Mouse (Mus musculus) midbrain, embryonic 12.5 days (tissue): ENCODE measurements at regions not wholly inside any gene's neighbourhood (a gene's known extent, or its start where the extent isn't known, plus 50 kb on each side); places are given as distances from the start of the nearest gene placed in this dataset.

Experiments used
- ATAC-seq: fragments of 200-750 bp; cut with Nextera tagmentation; 2 replicates; pipeline ENCODE4 v1.8.0; 2017; ENCODE audit warnings: low read depth, moderate TSS enrichment, moderate library complexity; ENCODE audit not compliant: low FRiP score
- H3K27ac ChIP-seq: fragments of 300-500 bp; sonication (generic); replicated peaks from 2 replicates; pipeline ENCODE4 v1.5.1; 2016; ENCODE audit warnings: mild to moderate bottlenecking
- H3K27me3 ChIP-seq: fragments of 300-500 bp; sonication (generic); 2 replicates; pipeline ENCODE4 v1.6.1; 2016; ENCODE audit warnings: mild to moderate bottlenecking
- H3K36me3 ChIP-seq: fragments of 300-500 bp; sonication (generic); 2 replicates; pipeline ENCODE4 v1.6.1; 2016
- H3K4me1 ChIP-seq: fragments of 300-500 bp; sonication (generic); 2 replicates; pipeline ENCODE4 v1.6.1; 2016
- H3K4me2 ChIP-seq: fragments of 300-500 bp; sonication (generic); replicated peaks from 2 replicates; pipeline ENCODE4 v1.6.1; 2016; ENCODE audit warnings: mild to moderate bottlenecking, moderate library complexity
- H3K4me3 ChIP-seq: fragments of 300-500 bp; sonication (generic); 2 replicates; pipeline ENCODE4 v1.5.1; 2016; ENCODE audit warnings: mild to moderate bottlenecking
- H3K9ac ChIP-seq: fragments of 300-500 bp; sonication (generic); replicated peaks from 2 replicates; pipeline ENCODE4 v1.6.1; 2016; ENCODE audit warnings: mild to moderate bottlenecking, moderate library complexity
- H3K9me3 ChIP-seq: fragments of 300-500 bp; sonication (generic); 2 replicates; pipeline ENCODE4 v1.6.1; 2016; ENCODE audit warnings: mild to moderate bottlenecking
- WGBS: fragments of 180-500 bp; shearing (Covaris S2); methylation state at CpG from one replicate; pipeline ENCODE4 v1.1.7; 2016; 5-methylcytosine and 5-hydroxymethylcytosine counted together

- H3K4me1 ChIP-seq = peaks cover 58% of the 10 kb centered on the region
- 54% methylated on average over 8 of the region's 8 CpGs for WGBS
- H3K36me3 ChIP-seq = no peaks in the 10 kb centered on the region
- no peak overlapping the region for H3K4me2 ChIP-seq
- H3K9ac ChIP-seq = 0 out of 2 replicates have a peak overlapping the region, but pooled peaks have one; percentile 7
- peaks cover 21% of the 10 kb centered on the region for H3K27me3 ChIP-seq
- ATAC-seq = no peak
- no peaks in the 10 kb centered on the region for H3K9me3 ChIP-seq
- H3K4me3 ChIP-seq = no peak overlapping the region
- H3K27ac ChIP-seq = peak overlapping the region; percentile 39; the same call in 1 of the 2 replicates
Measured at GRCm38 (mm10) chr12:86830247-86830585, 54.4 kb downstream of the Irf2bpl start.

DNA sequence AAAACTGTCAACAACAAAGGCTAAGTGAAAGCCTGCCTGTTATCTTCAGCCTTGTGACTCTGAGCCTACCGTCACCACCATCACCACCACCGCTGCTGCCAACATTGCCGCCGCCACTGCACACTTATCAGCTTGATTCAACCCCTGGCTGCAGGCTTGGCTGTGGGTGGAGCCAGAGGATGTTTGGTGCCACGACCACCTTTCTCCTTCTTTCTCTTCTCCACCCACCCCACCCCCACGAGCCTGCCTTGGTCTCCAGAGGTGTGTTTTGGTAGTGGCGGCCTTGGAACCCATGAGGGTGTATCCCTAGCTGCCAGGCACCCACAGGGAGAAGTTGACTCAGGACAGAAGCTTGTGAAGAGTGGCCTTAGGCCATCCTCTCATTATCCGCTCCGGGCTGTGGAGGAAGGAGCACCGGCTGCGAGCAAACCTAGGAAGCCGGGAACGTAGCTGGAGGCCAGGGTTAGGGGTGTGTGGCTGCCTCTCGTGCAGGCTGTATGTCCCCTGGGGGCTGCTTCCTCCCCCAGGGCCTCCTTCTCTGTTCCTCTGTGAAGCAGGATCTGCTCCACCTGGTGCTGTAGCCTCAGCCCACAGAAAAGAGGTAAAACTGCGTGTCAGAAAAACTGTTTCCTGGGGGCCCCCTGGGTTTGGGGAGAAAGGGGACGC lies 54.9 kb downstream of the Irf2bpl start:
- WGBS = 67% methylated on average over 16 of the region's 16 CpGs
- peaks cover 21% of the 10 kb centered on the region for H3K27me3 ChIP-seq
- peaks cover 63% of the 10 kb centered on the region for H3K4me1 ChIP-seq
- H3K4me3 ChIP-seq = no peak overlapping the region
- H3K27ac ChIP-seq = peak overlapping the region; percentile 39; the same call in 1 of the 2 replicates
- H3K4me2 ChIP-seq = no peak overlapping the region
- no peaks in the 10 kb centered on the region for H3K9me3 ChIP-seq
- H3K36me3 ChIP-seq = no peaks in the 10 kb centered on the region
- ATAC-seq = no peak
- H3K9ac ChIP-seq = 0 out of 2 replicates have a peak overlapping the region, but pooled peaks have one; percentile 7

DNA sequence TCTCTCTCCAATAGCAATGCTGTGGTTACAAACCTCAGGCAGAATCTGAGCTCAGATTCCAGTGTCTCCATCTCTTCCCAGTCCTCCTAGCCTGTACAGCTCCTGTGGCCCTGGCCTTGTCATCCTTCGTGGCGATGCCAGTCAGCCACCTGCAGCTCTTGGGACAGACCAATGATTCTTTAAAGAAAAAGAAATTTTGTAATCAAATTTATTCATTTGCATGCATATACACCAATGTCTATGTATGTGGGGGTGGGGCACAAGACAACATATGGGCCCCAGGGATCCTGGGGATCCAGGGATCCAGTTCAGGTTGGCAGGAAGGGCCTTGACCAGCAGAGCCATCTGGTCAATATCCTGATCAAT lies 57.4 kb downstream of the Irf2bpl start:
- H3K4me2 ChIP-seq = no peak overlapping the region
- H3K27me3 ChIP-seq = peaks cover 12% of the 10 kb centered on the region; the same call in 1 of the 2 replicates
- 68% methylated on average over 2 of the region's 2 CpGs for WGBS
- no peaks in the 10 kb centered on the region for H3K36me3 ChIP-seq
- H3K4me1 ChIP-seq = peaks cover 70% of the 10 kb centered on the region
- no peaks in the 10 kb centered on the region for H3K9me3 ChIP-seq
- H3K4me3 ChIP-seq = no peak overlapping the region
- ATAC-seq = no peak
- H3K27ac ChIP-seq = peak overlapping the region; percentile 69
- H3K9ac ChIP-seq = no peak overlapping the region

- H3K27ac ChIP-seq = peak overlapping the region; percentile 69
- 44% methylated on average over 13 of the region's 13 CpGs for WGBS
- ATAC-seq = no peak
- H3K4me1 ChIP-seq = peaks cover 70% of the 10 kb centered on the region
- no peaks in the 10 kb centered on the region for H3K36me3 ChIP-seq
- peaks cover 12% of the 10 kb centered on the region; the same call in 1 of the 2 replicates for H3K27me3 ChIP-seq
- H3K9ac ChIP-seq = no peak overlapping the region
- no peak overlapping the region for H3K4me2 ChIP-seq
- H3K4me3 ChIP-seq = no peak overlapping the region
- no peaks in the 10 kb centered on the region for H3K9me3 ChIP-seq
Measured at GRCm38 (mm10) chr12:86826420-86827240, 58.0 kb downstream of the Irf2bpl start.

GRCm38 (mm10) chr12:86825584-86826419 lies 58.8 kb downstream of the Irf2bpl start:
- Histone ChIP-seq H3K4me1 (peaks cover 74% of the 10 kb centered on the region), H3K27ac (peak overlapping the region; percentile 99), H3K27me3 (peaks cover 12% of the 10 kb centered on the region; the same call in 1 of the 2 replicates), H3K4me2 (no peak overlapping the region), H3K9ac (no peak overlapping the region), H3K36me3 (no peaks in the 10 kb centered on the region), H3K9me3 (no peaks in the 10 kb centered on the region), H3K4me3 (no peak overlapping the region)
- WGBS = 35% methylated on average over 6 of the region's 6 CpGs
- ATAC-seq = no peak

DNA sequence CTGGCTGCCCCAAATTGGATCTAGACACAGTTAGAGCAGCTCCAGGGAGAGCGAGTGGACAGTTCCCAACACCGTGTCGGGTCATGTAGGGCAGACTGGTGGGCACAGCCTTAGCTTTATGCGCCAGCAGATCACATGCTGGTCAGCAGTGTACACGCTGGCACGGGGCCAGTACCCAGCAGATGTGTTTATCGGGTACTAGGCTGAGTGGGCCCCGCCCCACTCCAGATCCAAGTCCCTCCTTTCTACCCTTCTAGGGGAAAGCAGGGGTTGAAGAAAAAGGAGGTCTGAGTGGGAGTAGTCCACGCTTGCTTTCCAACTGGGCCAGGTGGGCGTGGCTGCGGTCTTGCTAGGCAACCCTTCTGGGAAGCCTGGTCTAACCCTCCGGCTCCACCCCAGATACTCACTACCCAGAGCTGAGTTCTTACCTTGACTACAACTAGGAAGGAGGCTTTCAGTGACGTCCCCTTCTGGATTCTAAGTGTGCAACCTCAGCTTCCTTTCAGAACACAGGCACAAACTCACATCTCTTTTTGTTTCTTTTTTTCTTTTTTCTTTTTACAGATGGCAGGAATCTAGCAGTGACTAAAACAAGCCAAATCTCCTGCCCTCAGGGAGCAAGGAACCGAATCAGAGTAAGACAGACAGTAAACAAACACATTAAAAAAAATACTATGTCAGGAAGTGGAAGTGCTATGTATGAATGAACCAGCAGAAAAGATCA lies 59.6 kb downstream of the Irf2bpl start:
- 4% methylated on average over 14 of the region's 14 CpGs for WGBS
- Histone ChIP-seq H3K4me1 (peaks cover 66% of the 10 kb centered on the region), H3K4me2 (peak overlapping the region; percentile 42), H3K27ac (peak overlapping the region; percentile 99), H3K9ac (no peak overlapping the region; the same call in 1 of the 2 replicates), H3K27me3 (peaks cover 6% of the 10 kb centered on the region; the same call in 1 of the 2 replicates), H3K4me3 (no peak overlapping the region), H3K36me3 (no peaks in the 10 kb centered on the region), H3K9me3 (no peaks in the 10 kb centered on the region)
- ATAC-seq = peak; percentile 39

DNA sequence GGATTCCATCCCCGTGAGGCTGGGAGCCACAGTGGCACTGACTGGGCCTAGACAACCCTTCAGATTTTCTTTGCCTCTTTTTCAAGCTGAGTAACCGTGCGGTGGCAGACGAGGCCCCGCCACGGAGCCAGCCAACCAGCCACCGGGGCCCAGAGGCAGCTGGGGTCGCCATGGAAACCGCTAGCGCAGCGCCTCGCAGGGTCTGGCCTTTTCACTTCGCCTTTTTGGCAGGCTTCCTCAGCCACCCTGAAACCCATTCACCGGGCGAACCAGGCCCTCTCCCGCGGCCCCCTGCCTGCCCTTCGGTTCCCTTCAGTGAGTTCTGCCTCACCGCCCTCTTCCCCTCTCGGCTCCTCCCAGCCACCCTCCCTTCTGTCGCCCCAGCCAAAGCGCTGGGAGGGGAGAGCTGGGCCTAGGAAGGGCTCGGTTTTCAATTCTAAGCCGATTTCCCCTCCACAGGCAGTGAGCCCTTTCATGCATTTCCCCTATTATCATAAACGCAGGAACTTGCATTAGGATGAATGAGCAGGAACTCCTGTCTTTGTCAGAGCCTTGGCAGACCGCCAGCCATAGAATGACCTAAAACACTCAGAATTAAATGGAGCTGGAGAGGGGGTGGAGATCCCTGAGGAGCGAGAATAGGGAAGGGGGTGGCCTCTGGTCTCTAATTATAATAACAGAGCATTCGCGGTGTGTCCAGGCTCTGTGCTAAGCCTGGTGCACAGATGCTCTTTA lies 60.6 kb downstream of the Irf2bpl start:
- H3K36me3 ChIP-seq = no peaks in the 10 kb centered on the region
- ATAC-seq = peak; percentile 91
- no peaks in the 10 kb centered on the region for H3K9me3 ChIP-seq
- peak overlapping the region; percentile 99 for H3K27ac ChIP-seq
- no peaks in the 10 kb centered on the region for H3K27me3 ChIP-seq
- WGBS = under 1% methylated on average over 29 of the region's 29 CpGs
- peak overlapping the region; percentile 16 for H3K4me3 ChIP-seq
- peaks cover 61% of the 10 kb centered on the region for H3K4me1 ChIP-seq
- H3K9ac ChIP-seq = peak overlapping the region; percentile 51
- peak overlapping the region; percentile 46 for H3K4me2 ChIP-seq

GRCm38 (mm10) chr12:86823488-86823854 lies 61.1 kb downstream of the Irf2bpl start:
- Histone ChIP-seq H3K27me3 (peaks cover 5% of the 10 kb centered on the region; the same call in 1 of the 2 replicates), H3K4me1 (peaks cover 61% of the 10 kb centered on the region), H3K9ac (peak overlapping the region; percentile 51), H3K4me3 (peak overlapping the region; percentile 16), H3K9me3 (no peaks in the 10 kb centered on the region), H3K36me3 (no peaks in the 10 kb centered on the region), H3K27ac (peak overlapping the region; percentile 99), H3K4me2 (peak overlapping the region; percentile 46)
- peak; percentile 9; the same call in 1 of the 2 replicates for ATAC-seq
- 18% methylated on average over 3 of the region's 4 CpGs for WGBS

DNA sequence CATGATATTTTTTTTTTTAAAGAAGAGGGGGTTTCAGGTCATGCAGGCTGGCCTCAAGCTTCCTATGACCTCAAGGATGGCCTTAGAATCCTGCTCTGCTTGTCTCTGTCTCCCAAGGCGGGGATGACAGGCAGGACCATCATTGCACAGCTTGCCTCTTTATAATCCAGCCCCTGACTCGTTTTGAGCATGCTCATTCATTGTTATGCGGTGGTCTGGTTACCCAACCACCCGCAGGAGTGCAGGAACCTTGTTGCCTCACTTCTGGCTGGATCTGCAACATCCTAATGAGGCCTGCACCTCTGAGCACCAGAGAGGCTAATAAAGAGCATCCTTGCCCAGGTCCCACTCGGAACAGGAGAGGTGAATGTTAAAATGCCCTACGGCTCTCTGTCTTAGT lies 63.4 kb downstream of the Irf2bpl start:
- WGBS = 47% methylated on average over 6 of the region's 6 CpGs
- Histone ChIP-seq H3K4me2 (no peak overlapping the region), H3K36me3 (no peaks in the 10 kb centered on the region), H3K9me3 (no peaks in the 10 kb centered on the region), H3K4me3 (no peak overlapping the region), H3K4me1 (peaks cover 71% of the 10 kb centered on the region), H3K27me3 (peaks cover 15% of the 10 kb centered on the region; the same call in 1 of the 2 replicates), H3K9ac (no peak overlapping the region), H3K27ac (peak overlapping the region; percentile 56)
- ATAC-seq = no peak

DNA sequence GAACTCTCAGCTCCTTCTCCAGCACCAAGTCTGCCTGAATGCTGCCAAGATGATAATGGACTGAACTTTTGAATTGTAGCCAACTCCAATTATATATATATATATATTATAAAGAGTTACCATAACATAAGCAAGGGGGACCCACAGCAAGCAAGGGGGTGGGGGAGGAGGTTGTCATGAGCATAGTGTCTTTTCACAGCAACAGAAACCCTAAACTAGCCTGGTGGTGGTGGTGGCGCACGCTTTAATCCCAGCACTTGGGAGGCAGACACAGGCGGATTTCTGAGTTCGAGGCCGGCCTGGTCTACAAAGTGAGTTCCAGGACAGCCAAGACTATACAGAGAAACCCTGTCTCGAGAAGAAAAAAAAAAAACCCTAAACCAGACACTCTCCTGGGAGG lies 65.0 kb downstream of the Irf2bpl start:
- no peak for ATAC-seq
- WGBS = 95% methylated on average over 6 of the region's 6 CpGs
- no peaks in the 10 kb centered on the region for H3K36me3 ChIP-seq
- H3K9ac ChIP-seq = no peak overlapping the region
- H3K27ac ChIP-seq = no peak overlapping the region
- peaks cover 72% of the 10 kb centered on the region for H3K4me1 ChIP-seq
- H3K4me3 ChIP-seq = no peak overlapping the region
- H3K4me2 ChIP-seq = no peak overlapping the region
- H3K27me3 ChIP-seq = peaks cover 15% of the 10 kb centered on the region; the same call in 1 of the 2 replicates
- H3K9me3 ChIP-seq = no peaks in the 10 kb centered on the region

GRCm38 (mm10) chr12:86819163-86819562 lies 65.4 kb downstream of the Irf2bpl start:
- H3K9me3 ChIP-seq = no peaks in the 10 kb centered on the region
- no peak overlapping the region for H3K4me2 ChIP-seq
- no peaks in the 10 kb centered on the region for H3K36me3 ChIP-seq
- peaks cover 72% of the 10 kb centered on the region for H3K4me1 ChIP-seq
- WGBS = 92% methylated on average over 5 of the region's 5 CpGs
- no peak overlapping the region for H3K27ac ChIP-seq
- peaks cover 15% of the 10 kb centered on the region; the same call in 1 of the 2 replicates for H3K27me3 ChIP-seq
- ATAC-seq = no peak
- no peak overlapping the region for H3K4me3 ChIP-seq
- no peak overlapping the region for H3K9ac ChIP-seq
